Mouse (Mus musculus) cortical plate, adult 2 months (tissue): ENCODE results near the gene Fggy. TPM values are rescaled to one million over a fixed set of nuclear protein-coding genes. Genes with fewer than 3 reads are reported as not detected.

Experiments used
- H3K27ac ChIP-seq: fragments of 200-500 bp; 2 replicates; pipeline ENCODE4 v1.5.1; 2012; ENCODE audit warnings: low read length, control low read depth, inconsistent platforms; ENCODE audit not compliant: insufficient read depth
- H3K4me1 ChIP-seq: fragments of 200-500 bp; 2 replicates; pipeline ENCODE4 v1.6.1; 2011; ENCODE audit warnings: low read length; ENCODE audit not compliant: control insufficient read depth, insufficient read depth
- H3K4me3 ChIP-seq: fragments of 200-500 bp; 2 replicates; pipeline ENCODE4 v1.5.1; 2011; ENCODE audit warnings: mild to moderate bottlenecking, low read length, control low read depth; ENCODE audit not compliant: insufficient read depth
- CTCF ChIP-seq: fragments of 200-500 bp; IDR thresholded peaks from 2 replicates; pipeline ENCODE4 v1.5.1; 2011; ENCODE audit warnings: mild to moderate bottlenecking, control low read depth, low read length; ENCODE audit not compliant: insufficient read depth; ENCODE audit errors: extremely low read depth
- POLR2A ChIP-seq: fragments of 200-500 bp; IDR thresholded peaks from 2 replicates; pipeline ENCODE4 v1.6.1; 2011; ENCODE audit warnings: mild to moderate bottlenecking, low read length, control low read depth; ENCODE audit not compliant: insufficient read depth; ENCODE audit errors: extremely low read depth
- polyA plus RNA-seq: library from polyadenylated mRNA; depleted of rRNA; stranded (reverse); fragments of >200 nt; gene quantifications from 2 replicates; pipeline ENCODE4 v1.2.3, GENCODE M21; 2012

The Fggy gene
- polyA plus RNA-seq, 1 experiment = 16.5 TPM

DNA sequence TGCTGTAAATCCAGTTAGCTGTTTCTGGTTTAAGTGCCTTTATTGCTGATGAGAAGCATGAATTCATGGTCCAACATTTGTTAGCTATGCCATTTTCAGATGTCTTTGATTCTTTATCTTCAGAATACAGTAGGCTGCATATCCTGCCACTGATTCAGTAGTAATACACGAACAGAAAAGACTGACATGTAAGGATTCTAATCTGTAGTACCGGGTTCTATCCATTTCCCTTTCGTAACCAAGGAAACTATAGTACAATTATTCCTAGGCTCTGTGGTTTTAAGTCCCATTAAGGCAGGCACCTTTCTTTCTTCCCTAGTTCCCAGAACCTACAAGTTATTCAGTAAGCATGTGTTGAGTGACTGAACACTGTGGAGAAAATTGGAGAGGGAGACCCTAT lies 113.3 kb downstream of the Fggy start:
- H3K27ac ChIP-seq = no peak overlapping the region
- H3K4me3 ChIP-seq = no peak overlapping the region
- peaks cover 3% of the 10 kb centered on the region; the same call in 1 of the 2 replicates for H3K4me1 ChIP-seq
- no peak for TF ChIP-seq CTCF
- no peak for TF ChIP-seq POLR2A

DNA sequence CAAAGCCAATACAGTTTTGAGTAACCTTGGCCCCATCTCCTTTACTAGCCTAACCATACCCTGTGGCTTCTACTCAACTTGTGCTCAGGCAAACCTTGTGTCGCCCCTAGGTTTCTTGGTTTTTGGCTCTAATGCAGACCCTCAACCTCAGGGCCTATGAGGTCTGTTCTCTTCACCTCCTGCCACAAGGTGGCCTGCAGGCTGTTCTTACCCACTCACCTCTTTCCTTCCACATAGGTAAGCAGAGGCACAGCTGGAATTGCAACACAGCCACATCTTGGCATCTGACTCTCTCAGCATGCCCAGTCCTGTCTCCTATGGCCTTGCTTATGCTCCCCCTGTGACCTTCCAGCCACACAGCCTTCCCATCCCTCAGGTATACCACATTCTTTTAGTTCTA lies 114.7 kb downstream of the Fggy start:
- no peaks in the 10 kb centered on the region for H3K4me1 ChIP-seq
- no peak overlapping the region for H3K27ac ChIP-seq
- H3K4me3 ChIP-seq = no peak overlapping the region
- TF ChIP-seq CTCF (no peak), POLR2A (no peak)

DNA sequence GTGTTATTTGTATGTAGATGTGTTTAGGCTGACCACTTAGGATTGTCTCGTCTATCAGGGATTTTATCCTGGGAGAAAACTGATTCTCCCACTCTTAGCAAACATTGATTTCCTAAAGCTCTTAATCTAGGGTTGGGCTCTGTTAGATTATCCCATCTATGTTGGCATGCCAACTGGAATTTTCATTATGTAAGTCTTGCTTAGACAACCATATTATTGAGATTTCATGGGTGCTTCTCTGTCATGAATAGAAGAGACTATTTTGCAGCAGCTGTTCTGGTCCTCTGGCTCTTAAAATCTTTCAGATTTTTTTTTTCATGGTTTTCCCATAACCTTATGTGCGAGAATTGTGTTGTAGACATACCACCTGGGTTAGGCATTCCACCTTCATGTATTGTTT lies 119.1 kb downstream of the Fggy start:
- no peak overlapping the region for H3K27ac ChIP-seq
- TF ChIP-seq POLR2A = no peak
- no peak for TF ChIP-seq CTCF
- no peaks in the 10 kb centered on the region; the same call in 1 of the 2 replicates for H3K4me1 ChIP-seq
- H3K4me3 ChIP-seq = no peak overlapping the region

DNA sequence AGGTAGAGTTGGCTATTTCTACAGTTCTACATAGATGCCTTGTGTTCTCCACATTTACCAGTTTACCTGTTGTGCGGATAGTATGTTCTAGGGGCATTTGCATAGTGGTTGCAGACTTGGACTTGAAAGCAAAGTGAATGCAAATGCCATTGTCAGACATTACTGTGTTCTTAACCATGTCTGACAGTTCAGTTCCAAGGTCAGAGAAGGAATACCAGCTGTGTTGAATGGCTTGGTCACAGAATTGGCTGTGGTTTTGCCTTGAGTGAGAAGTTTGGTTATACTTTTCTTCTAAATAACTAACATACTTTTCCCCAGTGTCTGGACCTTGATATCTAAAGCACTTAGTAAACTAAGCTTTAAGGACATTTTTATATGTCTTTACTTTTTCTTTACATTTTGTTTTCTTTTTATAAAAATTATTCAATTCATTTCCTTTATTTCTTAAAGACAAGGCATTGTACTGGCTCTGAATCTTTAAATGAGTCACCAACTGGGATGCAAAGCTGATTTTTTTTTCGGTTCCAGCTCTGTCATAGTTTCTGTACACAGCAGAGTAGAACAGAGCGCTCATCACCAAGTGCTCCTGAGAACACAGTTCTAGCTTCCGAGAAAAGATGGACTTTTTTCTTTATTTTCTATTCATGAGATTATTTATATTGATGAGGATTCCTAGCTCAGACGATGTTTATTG lies 123.6 kb downstream of the Fggy start:
- no peak for TF ChIP-seq POLR2A
- no peak for TF ChIP-seq CTCF
- Histone ChIP-seq H3K4me1 (no peaks in the 10 kb centered on the region; the same call in 1 of the 2 replicates), H3K4me3 (no peak overlapping the region), H3K27ac (no peak overlapping the region)

DNA sequence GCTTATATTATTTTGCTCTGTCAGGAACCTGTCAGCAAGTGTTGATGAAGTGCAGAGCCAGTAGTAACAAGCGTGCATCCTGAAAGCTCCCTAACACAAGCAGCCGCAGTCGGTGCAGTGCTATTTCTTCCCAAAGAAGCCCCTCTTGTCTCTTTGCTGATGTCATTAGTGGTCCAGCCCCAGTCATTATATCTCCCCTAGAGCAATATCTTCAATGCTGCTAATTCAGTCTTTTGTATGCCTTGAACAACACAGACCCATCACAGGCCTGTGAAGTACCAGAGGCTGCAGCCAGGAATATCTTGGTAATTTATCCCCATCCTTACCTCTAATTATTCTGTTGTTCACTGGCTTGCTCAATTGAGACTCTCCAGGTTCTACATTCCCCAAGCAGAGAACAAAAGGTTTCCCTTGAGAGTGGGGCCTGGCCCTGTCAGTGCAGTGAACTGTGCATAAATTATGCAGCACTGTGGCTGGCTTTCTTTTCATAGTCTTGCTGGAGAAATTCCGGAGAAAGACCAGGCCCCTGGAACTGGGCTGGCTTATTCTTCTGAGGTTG lies 127.3 kb downstream of the Fggy start:
- no peak overlapping the region for H3K4me3 ChIP-seq
- H3K4me1 ChIP-seq = no peaks in the 10 kb centered on the region; the same call in 1 of the 2 replicates
- no peak for TF ChIP-seq CTCF
- no peak for TF ChIP-seq POLR2A
- no peak overlapping the region for H3K27ac ChIP-seq

DNA sequence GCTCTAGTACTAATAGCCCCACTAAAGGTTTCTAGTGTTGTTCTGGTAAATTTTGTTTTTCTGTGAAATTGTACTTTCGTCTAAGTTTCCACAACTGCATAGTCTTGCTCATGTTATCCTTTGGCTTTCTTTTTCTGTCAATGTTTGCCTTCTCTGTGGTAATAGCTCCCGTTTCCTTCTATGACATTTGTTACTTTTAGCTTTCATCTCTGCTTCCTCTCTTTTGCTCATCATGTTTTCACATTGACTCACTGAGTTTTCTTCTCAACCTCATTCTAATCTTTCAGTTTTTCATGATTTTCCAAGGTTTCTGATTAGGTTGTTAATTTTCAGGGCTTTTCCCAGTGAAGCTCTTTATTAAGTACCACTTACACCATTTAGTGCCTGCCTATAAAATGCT lies 129.5 kb downstream of the Fggy start:
- Histone ChIP-seq H3K4me1 (no peaks in the 10 kb centered on the region), H3K27ac (no peak overlapping the region), H3K4me3 (no peak overlapping the region)
- no peak for TF ChIP-seq POLR2A
- TF ChIP-seq CTCF = no peak

DNA sequence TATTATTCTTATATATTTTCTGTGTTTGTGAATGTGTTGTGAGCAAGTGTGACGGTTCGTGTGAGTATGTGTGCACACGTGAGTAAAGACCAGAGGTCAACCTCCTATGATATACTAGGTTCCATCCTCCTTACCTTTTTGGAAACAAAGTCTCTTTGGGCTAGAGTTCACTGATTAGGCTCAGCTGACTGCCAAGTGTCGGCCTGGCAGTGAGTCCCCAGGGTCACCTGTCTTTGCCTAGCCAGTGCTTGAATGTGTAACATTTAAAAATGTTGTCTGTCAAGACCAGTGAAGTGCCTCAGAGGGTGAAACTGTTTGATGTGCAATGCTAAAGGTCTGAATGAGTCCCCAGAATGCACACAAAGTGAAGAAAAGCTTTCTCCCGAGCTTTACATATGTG lies 130.0 kb downstream of the Fggy start:
- H3K4me1 ChIP-seq = no peaks in the 10 kb centered on the region
- no peak overlapping the region for H3K4me3 ChIP-seq
- TF ChIP-seq CTCF = no peak
- no peak for TF ChIP-seq POLR2A
- H3K27ac ChIP-seq = no peak overlapping the region

DNA sequence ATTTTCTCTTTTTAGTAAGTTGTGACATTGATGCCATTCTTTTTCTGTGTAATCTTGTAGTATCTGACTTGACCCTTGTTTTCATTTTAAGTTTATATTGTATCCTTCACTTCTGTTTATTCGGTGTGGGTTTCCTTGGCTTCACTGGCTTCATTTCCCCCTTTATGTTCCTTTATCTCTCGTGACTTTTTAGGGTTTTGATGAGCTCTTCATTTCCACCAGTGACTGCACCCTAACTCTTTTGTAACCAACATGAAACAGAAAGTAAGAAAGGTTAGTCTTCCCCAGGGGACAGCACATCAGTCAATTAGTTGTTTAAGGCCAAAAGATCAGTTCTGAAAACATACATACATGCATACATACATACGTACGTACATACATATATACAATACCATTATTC lies 130.9 kb downstream of the Fggy start:
- no peak overlapping the region for H3K4me3 ChIP-seq
- TF ChIP-seq POLR2A (no peak), CTCF (no peak)
- no peaks in the 10 kb centered on the region for H3K4me1 ChIP-seq
- H3K27ac ChIP-seq = no peak overlapping the region

DNA sequence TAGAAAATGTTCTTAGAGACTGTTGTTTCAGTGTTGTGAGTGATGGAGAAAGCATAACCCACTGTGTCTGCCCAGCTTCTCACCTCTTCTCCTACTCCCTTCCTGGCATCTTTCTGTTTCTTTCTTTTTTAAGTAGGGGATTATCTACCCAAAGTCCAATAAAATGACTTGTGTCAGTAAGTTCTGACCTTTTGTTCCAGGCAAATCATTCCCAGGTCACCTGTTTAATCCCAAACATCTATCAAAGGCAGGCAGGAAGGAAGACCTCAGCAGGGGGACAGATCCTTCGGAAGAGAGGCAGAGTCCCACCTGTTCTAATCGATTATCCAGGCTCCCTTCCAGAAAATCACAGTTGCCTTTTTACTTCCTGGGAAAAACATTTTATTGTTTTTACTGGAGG lies 143.1 kb downstream of the Fggy start:
- no peaks in the 10 kb centered on the region for H3K4me1 ChIP-seq
- no peak overlapping the region for H3K27ac ChIP-seq
- TF ChIP-seq CTCF = no peak
- no peak for TF ChIP-seq POLR2A
- no peak overlapping the region for H3K4me3 ChIP-seq
